Mouse (Mus musculus): ENCODE data around the gene Olfr523. TPM values are rescaled to one million over a fixed set of nuclear protein-coding genes. Genes with fewer than 3 reads are reported as not detected.

The Olfr523 gene
- total and polyA plus RNA-seq, 3 experiments = 0.11 TPM; not detected in 2

DNA sequence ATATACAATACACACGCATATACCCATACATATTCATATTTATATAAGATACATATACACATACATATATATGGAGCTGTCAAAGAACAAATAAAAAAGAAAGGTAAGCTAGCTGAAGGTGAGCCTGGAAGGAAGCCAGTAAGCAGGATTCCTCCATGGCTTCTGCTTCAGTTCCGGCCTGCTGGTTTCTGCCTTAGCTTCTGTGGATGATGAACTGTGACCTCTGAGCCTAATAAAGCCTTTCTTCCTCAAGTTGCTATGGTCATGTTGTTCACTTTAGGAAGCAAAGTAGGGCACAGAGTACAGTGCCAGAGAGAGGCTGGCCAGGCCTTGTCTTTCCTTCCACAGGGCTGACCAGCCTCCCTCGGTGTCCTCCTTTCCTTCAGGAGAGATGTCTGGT is 2.2 kb upstream of the Olfr523 start:
- H3K4me3 ChIP-seq (ENCODE audit: low read depth, low read length) = no peak overlapping the region
- peaks cover 4% of the 10 kb centered on the region for H3K27me3 ChIP-seq (ENCODE audit: insufficient read depth, low read length)
- H3K36me3 ChIP-seq (replicated peaks) = no peaks in the 10 kb centered on the region
- DNase-seq (ENCODE audit: low spot score) = no peak
- ATAC-seq (ENCODE audit: extremely low read depth, insufficient number of reproducible peaks, low FRiP score, poor library complexity, severe bottlenecking) = no peak
- TF ChIP-seq TAL1 (conservative IDR thresholded peaks at IDR 0.05; ENCODE audit: low read depth, low read length) = no peak
- TF ChIP-seq CTCF (IDR thresholded peaks at IDR 0.05; ENCODE audit: low read depth, low read length) = no peak
- TF ChIP-seq GATA2 (IDR thresholded peaks at IDR 0.05; ENCODE audit: borderline replicate concordance, low read depth, low read length) = no peak
- no peak for TF ChIP-seq GATA1 (IDR thresholded peaks at IDR 0.05; ENCODE audit: borderline replicate concordance, low read length)
- TF ChIP-seq POLR2AphosphoS5 (IDR thresholded peaks at IDR 0.05; ENCODE audit: insufficient replicate concordance, low read depth, low read length) = no peak
- no peaks in the 10 kb centered on the region for H3K4me1 ChIP-seq (ENCODE audit: insufficient read depth, low read depth, low read length)
- H3K9me3 ChIP-seq (replicated peaks) = no peaks in the 10 kb centered on the region

DNA sequence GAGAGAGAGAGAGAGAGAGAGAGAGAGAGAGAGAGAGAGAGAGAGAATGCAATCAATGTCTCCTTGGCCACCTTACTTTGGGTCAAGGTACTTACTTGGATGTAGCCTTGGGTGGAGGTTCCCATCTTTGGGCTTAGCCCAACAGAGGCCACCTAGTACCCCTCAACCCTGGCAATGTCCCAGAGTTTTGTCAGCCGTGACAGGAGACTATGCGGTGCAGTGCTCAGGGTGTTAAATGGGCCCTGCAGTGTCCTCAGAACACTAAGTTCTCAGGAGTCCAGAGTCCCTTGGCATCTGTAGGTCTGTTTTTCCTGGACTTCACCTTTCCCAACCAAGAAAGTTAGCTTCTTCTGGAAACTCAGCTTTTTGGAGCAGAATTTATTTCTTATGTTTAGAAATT is 6.2 kb downstream of the Olfr523 start:
- TF ChIP-seq GATA2 (IDR thresholded peaks at IDR 0.05; ENCODE audit: borderline replicate concordance, low read depth, low read length) (no peak), GATA1 (IDR thresholded peaks at IDR 0.05; ENCODE audit: borderline replicate concordance, low read length) (no peak), TAL1 (conservative IDR thresholded peaks at IDR 0.05; ENCODE audit: low read depth, low read length) (no peak), CTCF (IDR thresholded peaks at IDR 0.05; ENCODE audit: low read depth, low read length) (no peak), POLR2AphosphoS5 (IDR thresholded peaks at IDR 0.05; ENCODE audit: insufficient replicate concordance, low read depth, low read length) (no peak)
- Histone ChIP-seq H3K27me3 (ENCODE audit: insufficient read depth, low read length) (peaks cover 17% of the 10 kb centered on the region), H3K4me3 (ENCODE audit: low read depth, low read length) (no peak overlapping the region), H3K9me3 (replicated peaks) (no peaks in the 10 kb centered on the region), H3K36me3 (replicated peaks) (no peaks in the 10 kb centered on the region), H3K4me1 (ENCODE audit: insufficient read depth, low read depth, low read length) (no peaks in the 10 kb centered on the region)
- DNase-seq (ENCODE audit: low spot score) (no peak), ATAC-seq (ENCODE audit: extremely low read depth, insufficient number of reproducible peaks, low FRiP score, poor library complexity, severe bottlenecking) (no peak)

DNA sequence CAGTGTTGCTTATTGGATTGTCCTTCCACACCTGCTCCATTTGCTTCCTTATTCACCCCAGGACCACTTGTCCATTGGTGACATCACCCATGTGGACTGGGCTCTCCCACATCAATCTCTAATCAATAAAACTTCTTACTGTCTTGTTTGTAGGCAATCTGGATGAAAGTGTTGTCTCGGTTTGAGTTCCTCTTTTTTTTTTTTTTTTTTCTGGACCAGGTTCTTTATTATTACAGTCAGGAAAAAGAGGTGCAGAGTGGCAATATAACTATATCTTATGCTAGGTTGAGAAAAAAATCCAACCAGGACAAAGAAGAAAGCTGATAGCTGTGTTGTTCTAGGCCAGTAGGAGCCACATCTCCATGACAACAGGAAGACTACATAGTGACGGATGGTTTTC is 7.7 kb downstream of the Olfr523 start:
- TF ChIP-seq CTCF (IDR thresholded peaks at IDR 0.05; ENCODE audit: low read depth, low read length) (no peak), GATA2 (IDR thresholded peaks at IDR 0.05; ENCODE audit: borderline replicate concordance, low read depth, low read length) (no peak), TAL1 (conservative IDR thresholded peaks at IDR 0.05; ENCODE audit: low read depth, low read length) (no peak), GATA1 (IDR thresholded peaks at IDR 0.05; ENCODE audit: borderline replicate concordance, low read length) (no peak), POLR2AphosphoS5 (IDR thresholded peaks at IDR 0.05; ENCODE audit: insufficient replicate concordance, low read depth, low read length) (no peak)
- Histone ChIP-seq H3K4me1 (ENCODE audit: insufficient read depth, low read depth, low read length) (no peaks in the 10 kb centered on the region; the same call in 1 of the 2 replicates), H3K27me3 (ENCODE audit: insufficient read depth, low read length) (peaks cover 18% of the 10 kb centered on the region), H3K4me3 (ENCODE audit: low read depth, low read length) (no peak overlapping the region), H3K9me3 (replicated peaks) (no peaks in the 10 kb centered on the region), H3K36me3 (replicated peaks) (no peaks in the 10 kb centered on the region)
- ATAC-seq (ENCODE audit: extremely low read depth, insufficient number of reproducible peaks, low FRiP score, poor library complexity, severe bottlenecking) (no peak), DNase-seq (ENCODE audit: low spot score) (no peak)

DNA sequence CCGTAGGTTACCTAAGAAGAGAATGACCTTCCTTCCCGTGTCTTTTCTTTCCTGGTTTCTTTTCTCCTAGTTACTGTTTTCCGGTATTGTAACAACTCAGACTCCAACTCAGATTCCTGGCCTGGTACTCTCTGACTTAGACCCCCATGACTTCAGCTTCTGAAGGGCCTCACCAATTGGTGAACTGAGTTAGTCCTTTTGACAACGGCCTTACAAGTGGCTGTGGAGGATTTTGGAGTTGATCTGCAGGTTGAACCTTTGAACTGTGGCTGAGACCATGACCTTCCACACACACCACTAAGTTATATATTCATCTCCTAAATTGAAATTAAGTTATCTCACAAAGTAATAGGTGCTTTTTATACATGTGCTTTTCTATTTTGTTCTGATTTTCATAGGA is 11.2 kb downstream of the Olfr523 start:
- no peak for ATAC-seq (ENCODE audit: extremely low read depth, insufficient number of reproducible peaks, low FRiP score, poor library complexity, severe bottlenecking)
- Histone ChIP-seq H3K4me3 (ENCODE audit: low read depth, low read length) (no peak overlapping the region), H3K9me3 (replicated peaks) (no peaks in the 10 kb centered on the region), H3K27me3 (ENCODE audit: insufficient read depth, low read length) (peaks cover 6% of the 10 kb centered on the region), H3K36me3 (replicated peaks) (no peaks in the 10 kb centered on the region), H3K4me1 (ENCODE audit: insufficient read depth, low read depth, low read length) (peaks cover 20% of the 10 kb centered on the region)
- DNase-seq (ENCODE audit: low spot score) = no peak
- TF ChIP-seq CTCF (IDR thresholded peaks at IDR 0.05; ENCODE audit: low read depth, low read length) (no peak), POLR2AphosphoS5 (IDR thresholded peaks at IDR 0.05; ENCODE audit: insufficient replicate concordance, low read depth, low read length) (no peak), GATA1 (IDR thresholded peaks at IDR 0.05; ENCODE audit: borderline replicate concordance, low read length) (no peak), GATA2 (IDR thresholded peaks at IDR 0.05; ENCODE audit: borderline replicate concordance, low read depth, low read length) (no peak), TAL1 (conservative IDR thresholded peaks at IDR 0.05; ENCODE audit: low read depth, low read length) (no peak)

DNA sequence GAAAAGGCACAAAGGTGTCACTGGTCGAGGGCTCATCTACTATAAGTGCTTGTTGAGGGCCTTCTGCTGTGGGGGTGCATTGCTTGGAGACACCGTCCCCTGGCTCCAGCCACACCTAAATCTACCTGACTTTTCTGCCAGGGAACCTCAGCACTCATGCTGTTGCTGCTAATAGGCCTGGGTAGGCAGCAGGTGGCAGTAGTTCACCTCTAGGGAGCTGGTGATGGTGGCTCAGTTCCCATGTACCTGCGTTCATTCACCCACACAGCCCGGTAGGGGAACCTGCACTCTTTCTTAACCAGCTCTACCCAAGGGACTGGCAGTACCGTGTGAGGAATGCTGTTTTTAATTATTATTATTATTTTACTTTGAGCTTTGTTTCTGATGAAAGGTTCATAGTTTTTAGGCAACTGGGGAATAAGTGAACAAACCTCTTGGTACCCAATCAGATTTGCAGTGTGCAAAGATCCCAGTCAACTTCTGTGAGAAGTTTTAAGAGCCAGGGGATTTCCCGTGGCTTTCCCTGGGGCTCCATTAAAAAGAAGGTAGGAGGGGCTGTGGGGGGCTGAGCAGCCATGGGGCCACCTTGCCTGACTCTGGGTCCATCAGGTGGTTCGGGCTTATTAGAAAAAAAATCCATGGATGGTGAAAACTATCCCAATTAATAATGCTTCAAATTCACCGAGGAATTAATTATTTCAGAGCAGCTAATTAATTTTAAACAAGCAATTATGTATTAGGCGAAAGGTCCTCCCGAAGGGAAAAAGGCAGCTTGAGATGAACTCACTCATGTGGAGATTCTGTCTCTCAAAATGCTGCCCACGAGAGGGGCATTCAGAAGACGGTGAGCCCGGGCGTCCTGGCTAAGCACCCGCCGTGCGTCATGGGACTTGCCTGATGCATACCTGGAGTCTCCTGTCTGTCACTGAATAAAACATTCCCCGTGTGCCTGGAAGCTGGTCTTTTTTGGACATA is 13.9 kb downstream of the Olfr523 start:
- Histone ChIP-seq H3K4me3 (ENCODE audit: low read depth, low read length) (no peak overlapping the region), H3K27me3 (ENCODE audit: insufficient read depth, low read length) (peaks cover 6% of the 10 kb centered on the region), H3K36me3 (replicated peaks) (no peaks in the 10 kb centered on the region), H3K9me3 (replicated peaks) (no peaks in the 10 kb centered on the region; the same call in 1 of the 2 replicates), H3K4me1 (ENCODE audit: insufficient read depth, low read depth, low read length) (peaks cover 33% of the 10 kb centered on the region)
- DNase-seq (ENCODE audit: low spot score) = peak; percentile 25
- TF ChIP-seq CTCF (IDR thresholded peaks at IDR 0.05; ENCODE audit: low read depth, low read length) (0 out of 2 replicates have a peak, but pooled peaks have one; percentile 31), GATA2 (IDR thresholded peaks at IDR 0.05; ENCODE audit: borderline replicate concordance, low read depth, low read length) (no peak)
- no peak for ATAC-seq (ENCODE audit: extremely low read depth, insufficient number of reproducible peaks, low FRiP score, poor library complexity, severe bottlenecking)

DNA sequence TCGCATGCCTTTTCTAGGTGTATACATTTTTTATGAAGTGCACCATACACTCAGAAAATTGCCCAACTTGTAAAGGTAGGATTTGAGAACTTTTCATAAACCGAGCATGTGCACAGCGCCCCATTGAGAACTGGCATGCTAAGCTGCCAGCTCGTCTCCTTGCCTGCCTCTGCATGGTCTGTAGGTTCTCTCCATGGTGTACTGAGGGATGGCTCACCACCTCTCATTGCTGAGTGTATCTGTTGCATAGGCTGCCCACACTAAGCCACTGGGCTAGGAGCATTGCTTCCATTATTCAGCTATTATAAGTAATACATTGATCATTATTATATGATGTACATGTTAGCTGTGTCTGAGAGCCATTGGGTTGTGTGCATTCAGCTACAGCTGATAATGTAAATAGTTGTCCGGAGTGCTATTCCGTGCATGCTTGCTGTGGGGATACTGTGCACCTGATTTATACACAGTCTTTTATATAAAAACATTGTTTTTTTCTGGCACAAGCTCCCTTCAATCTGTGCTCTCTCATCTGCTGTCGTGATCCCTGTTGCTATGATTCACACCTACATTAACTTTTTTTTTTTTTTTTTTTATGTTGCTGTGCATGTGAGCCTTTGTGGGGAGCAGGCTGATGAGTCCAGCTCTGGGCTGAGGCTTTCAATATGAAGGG is 14.8 kb downstream of the Olfr523 start:
- Histone ChIP-seq H3K36me3 (replicated peaks) (no peaks in the 10 kb centered on the region), H3K4me3 (ENCODE audit: low read depth, low read length) (no peak overlapping the region), H3K27me3 (ENCODE audit: insufficient read depth, low read length) (peaks cover 6% of the 10 kb centered on the region), H3K4me1 (ENCODE audit: insufficient read depth, low read depth, low read length) (peaks cover 39% of the 10 kb centered on the region), H3K9me3 (replicated peaks) (no peaks in the 10 kb centered on the region; the same call in 1 of the 2 replicates)
- DNase-seq (ENCODE audit: low spot score) = no peak
- no peak for TF ChIP-seq TAL1 (conservative IDR thresholded peaks at IDR 0.05; ENCODE audit: low read depth, low read length)
- no peak for TF ChIP-seq GATA2 (IDR thresholded peaks at IDR 0.05; ENCODE audit: borderline replicate concordance, low read depth, low read length)
- no peak for TF ChIP-seq GATA1 (IDR thresholded peaks at IDR 0.05; ENCODE audit: borderline replicate concordance, low read length)
- no peak for TF ChIP-seq POLR2AphosphoS5 (IDR thresholded peaks at IDR 0.05; ENCODE audit: insufficient replicate concordance, low read depth, low read length)
- TF ChIP-seq CTCF (IDR thresholded peaks at IDR 0.05; ENCODE audit: low read depth, low read length) = no peak
- ATAC-seq (ENCODE audit: extremely low read depth, insufficient number of reproducible peaks, low FRiP score, poor library complexity, severe bottlenecking) = 0 out of 2 replicates have a peak, but pooled peaks have one; percentile 18
